Mouse (Mus musculus) erythroblast, embryonic 14.5 days (primary cell): ENCODE measurements around the gene Elp1. TPM values are rescaled to one million over a fixed set of nuclear protein-coding genes. Genes with fewer than 3 reads are reported as not detected.

Experiments
- H3K27me3 ChIP-seq: 2 replicates; pipeline ENCODE4 v1.6.1; 2012; ENCODE audit warnings: inconsistent platforms; ENCODE audit not compliant: control insufficient read depth
- H3K36me3 ChIP-seq: 2 replicates; pipeline ENCODE4 v1.6.1; 2012; ENCODE audit warnings: mild to moderate bottlenecking, inconsistent platforms; ENCODE audit not compliant: control insufficient read depth
- H3K4me1 ChIP-seq: 2 replicates; pipeline ENCODE4 v1.6.1; 2012; ENCODE audit warnings: inconsistent platforms; ENCODE audit not compliant: control insufficient read depth
- H3K4me3 ChIP-seq: replicated peaks from 2 replicates; pipeline ENCODE3; 2012; ENCODE audit warnings: moderate library complexity, mild to moderate bottlenecking, inconsistent platforms
- H3K9me3 ChIP-seq: 2 replicates; pipeline ENCODE4 v1.6.1; 2012; ENCODE audit warnings: low read length, inconsistent platforms, mixed read lengths; ENCODE audit not compliant: control insufficient read depth
- GATA1 ChIP-seq: IDR thresholded peaks from 2 replicates; pipeline ENCODE4 v1.6.1; 2012; ENCODE audit warnings: low read length, inconsistent platforms, mixed read lengths
- TAL1 ChIP-seq: IDR thresholded peaks from 3 replicates; pipeline ENCODE4 v1.6.1; 2012; ENCODE audit warnings: low read length, inconsistent platforms, mixed read lengths
- polyA plus RNA-seq: library from polyadenylated mRNA; stranded (reverse); fragments of >175 nt; gene quantifications from 2 replicates; pipeline ENCODE4 v1.2.3, GENCODE M21; 2012

Elp1 gene
- 0.14 and 0.29 TPM in 2 replicates for polyA plus RNA-seq

GRCm38 (mm10) chr4:56801907-56802668 is at the start of gene Elp1, which contains the start of gene Fam206a:
Elp1 (minus strand) TSS chr4:56802331.
Fam206a (plus strand) TSS chr4:56802345.
- Histone ChIP-seq H3K4me1 (peaks cover 35% of the 10 kb centered on the region), H3K4me3 (peak within 1 kb of the TSS; percentile 90), H3K27me3 (no peaks in the 10 kb centered on the region), H3K36me3 (peaks cover 58% of the 10 kb centered on the region), H3K9me3 (no peaks in the 10 kb centered on the region)
- TF ChIP-seq GATA1 (no peak), TAL1 (no peak)

- no peaks in the 10 kb centered on the region for H3K4me1 ChIP-seq
- no peak for TF ChIP-seq GATA1
- no peak for TF ChIP-seq TAL1
- H3K9me3 ChIP-seq, result no peaks in the 10 kb centered on the region
- H3K27me3 ChIP-seq, result no peaks in the 10 kb centered on the region
- H3K4me3 ChIP-seq, result no peak overlapping the region
- H3K36me3 ChIP-seq, result peaks cover 2% of the 10 kb centered on the region
Measured at GRCm38 (mm10) chr4:56850724-56851123, 48.6 kb upstream of the Elp1 start.

- H3K36me3 ChIP-seq, result peaks cover 20% of the 10 kb centered on the region
- no peaks in the 10 kb centered on the region for H3K4me1 ChIP-seq
- no peak overlapping the region for H3K4me3 ChIP-seq
- H3K27me3 ChIP-seq, result no peaks in the 10 kb centered on the region
- no peak for TF ChIP-seq GATA1
- TF ChIP-seq TAL1, result no peak
- peaks cover 5% of the 10 kb centered on the region; the same call in 1 of the 2 replicates for H3K9me3 ChIP-seq
Measured at GRCm38 (mm10) chr4:56848044-56848443, 45.9 kb upstream of the Elp1 start.

DNA sequence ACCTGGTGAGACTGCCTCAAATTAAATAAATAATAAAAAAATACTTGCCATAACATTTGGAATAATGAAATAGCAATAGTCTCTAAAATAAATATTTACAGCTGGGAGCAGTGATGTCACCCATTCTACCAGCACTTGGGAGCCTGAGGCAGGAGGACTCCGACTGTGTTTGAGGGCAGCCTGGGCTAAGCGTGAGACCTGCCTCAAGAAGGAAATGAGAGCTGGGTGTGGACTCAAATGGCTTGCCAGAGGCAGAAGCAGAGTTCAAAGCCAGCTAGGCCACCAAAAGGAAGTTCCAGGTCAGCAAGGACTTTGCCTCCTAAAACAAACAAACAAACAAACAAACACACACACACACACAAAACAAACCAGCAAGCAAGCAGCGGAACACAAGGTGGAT is 45.3 kb upstream of the Elp1 start:
- no peak overlapping the region for H3K4me3 ChIP-seq
- H3K9me3 ChIP-seq, result peaks cover 5% of the 10 kb centered on the region; the same call in 1 of the 2 replicates
- no peaks in the 10 kb centered on the region; the same call in 1 of the 2 replicates for H3K4me1 ChIP-seq
- peaks cover 20% of the 10 kb centered on the region for H3K36me3 ChIP-seq
- TF ChIP-seq GATA1 (no peak), TAL1 (no peak)
- no peaks in the 10 kb centered on the region for H3K27me3 ChIP-seq

DNA sequence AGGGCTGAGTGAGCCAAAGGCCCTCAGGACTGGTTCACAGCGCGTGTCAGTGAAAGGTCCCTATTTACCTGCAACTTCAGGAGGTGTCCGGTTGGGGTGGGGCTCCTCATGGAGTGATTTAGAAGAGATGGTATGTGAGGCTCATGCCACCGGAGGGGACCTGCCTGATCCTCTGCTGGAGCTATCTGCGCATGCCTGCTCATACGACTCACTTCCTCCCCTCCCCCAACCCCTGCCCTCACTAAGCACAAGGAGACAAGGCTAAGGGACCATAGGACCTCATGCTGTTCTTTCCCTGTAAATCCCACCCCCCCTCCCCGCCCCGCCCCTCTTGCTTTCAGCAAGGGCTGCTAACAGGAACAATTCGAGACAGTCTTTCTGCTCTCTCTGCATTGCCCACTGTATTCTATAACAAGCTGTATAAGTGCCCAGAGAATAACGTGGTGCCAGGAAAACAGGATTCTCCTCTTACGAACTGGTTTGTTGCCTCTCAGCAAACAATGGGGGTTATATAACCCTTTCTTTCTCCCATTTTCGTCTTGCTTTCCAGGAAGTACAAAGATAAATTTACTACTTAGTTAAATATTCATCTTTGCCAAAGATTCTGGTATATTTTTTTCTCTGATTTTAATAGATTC is 43.9 kb upstream of the Elp1 start:
- no peak for TF ChIP-seq GATA1
- Histone ChIP-seq H3K4me1 (no peaks in the 10 kb centered on the region; the same call in 1 of the 2 replicates), H3K9me3 (peaks cover 5% of the 10 kb centered on the region; the same call in 1 of the 2 replicates), H3K36me3 (peaks cover 24% of the 10 kb centered on the region), H3K27me3 (no peaks in the 10 kb centered on the region), H3K4me3 (no peak overlapping the region)

DNA sequence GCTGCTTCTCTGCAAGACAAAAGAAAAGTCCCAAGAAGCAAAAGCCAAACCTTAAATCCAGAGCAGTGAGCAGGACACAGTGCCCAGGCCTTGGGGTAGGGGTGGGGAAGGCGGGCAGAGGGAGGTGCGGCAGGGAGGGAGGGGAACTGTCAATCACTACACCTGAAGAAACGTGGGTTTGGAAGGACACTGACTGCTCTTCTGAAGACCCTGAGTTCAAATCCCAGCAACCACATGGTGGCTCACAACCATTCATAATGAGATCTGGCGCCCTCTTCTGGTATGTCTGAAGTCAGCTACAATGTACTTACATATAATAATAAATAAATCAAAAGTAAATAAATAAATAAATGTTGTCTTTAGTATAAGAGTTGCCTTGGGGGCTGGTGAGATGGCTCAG is 42.8 kb upstream of the Elp1 start:
- no peak overlapping the region for H3K4me3 ChIP-seq
- no peaks in the 10 kb centered on the region for H3K27me3 ChIP-seq
- no peak for TF ChIP-seq TAL1
- TF ChIP-seq GATA1, result no peak
- H3K4me1 ChIP-seq, result no peaks in the 10 kb centered on the region; the same call in 1 of the 2 replicates
- H3K36me3 ChIP-seq, result peaks cover 29% of the 10 kb centered on the region
- peaks cover 5% of the 10 kb centered on the region; the same call in 1 of the 2 replicates for H3K9me3 ChIP-seq

DNA sequence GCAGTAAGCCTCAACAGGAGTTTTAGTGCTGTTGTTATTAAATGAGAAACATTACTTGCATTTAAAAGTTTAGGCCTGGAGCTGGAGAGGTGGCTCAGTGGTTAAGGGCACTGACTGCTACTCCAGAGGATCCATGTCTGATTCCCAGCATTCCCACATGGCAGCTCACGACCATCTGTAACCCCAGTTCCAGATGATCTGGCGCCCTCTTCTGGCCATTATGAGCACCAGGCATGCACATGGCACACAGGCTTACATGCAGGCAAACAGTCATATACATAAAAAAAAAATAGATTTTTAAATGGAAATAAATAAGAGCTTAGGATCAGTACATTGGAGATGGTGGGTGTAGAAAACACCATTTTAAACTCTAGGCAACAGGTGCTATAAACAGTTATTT is 41.8 kb upstream of the Elp1 start:
- H3K27me3 ChIP-seq, result no peaks in the 10 kb centered on the region
- TF ChIP-seq TAL1 (no peak), GATA1 (no peak)
- peaks cover 5% of the 10 kb centered on the region; the same call in 1 of the 2 replicates for H3K9me3 ChIP-seq
- H3K36me3 ChIP-seq, result peaks cover 32% of the 10 kb centered on the region
- no peaks in the 10 kb centered on the region; the same call in 1 of the 2 replicates for H3K4me1 ChIP-seq
- H3K4me3 ChIP-seq, result no peak overlapping the region

DNA sequence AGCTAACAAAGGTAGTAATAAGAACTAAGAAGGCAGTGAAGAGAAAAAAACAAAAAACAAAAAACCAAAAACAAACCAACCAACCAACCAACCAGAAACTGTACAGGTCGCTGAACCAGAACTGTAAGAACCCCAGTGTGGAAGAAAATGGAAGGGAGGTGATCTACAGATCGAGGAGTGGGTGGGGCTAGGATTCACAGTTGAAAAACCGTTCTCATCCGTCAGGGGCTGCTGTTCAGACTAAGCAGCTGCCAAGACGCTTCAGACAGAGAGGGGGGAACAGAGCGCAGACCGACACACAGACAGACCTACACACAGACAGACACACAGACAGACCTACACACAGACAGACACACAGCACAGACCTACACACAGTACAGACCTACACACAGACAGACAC is 40.4 kb upstream of the Elp1 start:
- Histone ChIP-seq H3K27me3 (no peaks in the 10 kb centered on the region), H3K4me1 (no peaks in the 10 kb centered on the region; the same call in 1 of the 2 replicates), H3K9me3 (peaks cover 5% of the 10 kb centered on the region; the same call in 1 of the 2 replicates), H3K4me3 (no peak overlapping the region), H3K36me3 (peaks cover 36% of the 10 kb centered on the region)
- TF ChIP-seq TAL1 (no peak), GATA1 (no peak)

GRCm38 (mm10) chr4:56840297-56840696 is 38.2 kb upstream of the Elp1 start:
- peaks cover 41% of the 10 kb centered on the region for H3K36me3 ChIP-seq
- H3K4me1 ChIP-seq, result no peaks in the 10 kb centered on the region; the same call in 1 of the 2 replicates
- H3K9me3 ChIP-seq, result peaks cover 5% of the 10 kb centered on the region; the same call in 1 of the 2 replicates
- TF ChIP-seq GATA1, result no peak
- no peak for TF ChIP-seq TAL1
- no peaks in the 10 kb centered on the region for H3K27me3 ChIP-seq
- H3K4me3 ChIP-seq, result no peak overlapping the region
